Mouse (Mus musculus): ENCODE measurements around the gene Rcsd1.
"Not testable (repeated sequence)": the region's sequence is repeated elsewhere in the genome, so short reads cannot be mapped to it uniquely, and the experiment has no call there.

Gene Rcsd1

GRCm38 (mm10) chr1:165691516-165691915, 18.0 kb downstream of the Rcsd1 start:
- no peak for DNase-seq (ENCODE audit: low spot score in 2 of 2)

GRCm38 (mm10) chr1:165689845-165690244, 19.7 kb downstream of the Rcsd1 start:
- DNase-seq (ENCODE audit: low spot score in 2 of 2) = no peak

- no peak for DNase-seq (ENCODE audit: low spot score in 2 of 2)
Observed at GRCm38 (mm10) chr1:165687861-165688260, 21.7 kb downstream of the Rcsd1 start.

- DNase-seq (ENCODE audit: low spot score in 2 of 2) = no peak
Observed at GRCm38 (mm10) chr1:165686963-165687362, 22.6 kb downstream of the Rcsd1 start.

GRCm38 (mm10) chr1:165686349-165686748, 23.2 kb downstream of the Rcsd1 start:
- DNase-seq (ENCODE audit: low spot score in 2 of 2) = no peak

GRCm38 (mm10) chr1:165684261-165685203, 25.0 kb downstream of the Rcsd1 start:
- no peak for DNase-seq (ENCODE audit: low spot score in 2 of 2)

- DNase-seq (ENCODE audit: low spot score in 2 of 2) = no peak
Observed at GRCm38 (mm10) chr1:165682056-165682853, 27.3 kb downstream of the Rcsd1 start.

GRCm38 (mm10) chr1:165681045-165681794, 28.3 kb downstream of the Rcsd1 start:
- no peak for DNase-seq (ENCODE audit: low spot score in 2 of 2)

GRCm38 (mm10) chr1:165680086-165680485, 29.5 kb downstream of the Rcsd1 start:
- DNase-seq (ENCODE audit: low spot score in 2 of 2) = not testable (repeated sequence)

- DNase-seq (ENCODE audit: low spot score in 2 of 2) = no peak
Observed at GRCm38 (mm10) chr1:165679618-165679997, 29.9 kb downstream of the Rcsd1 start.

GRCm38 (mm10) chr1:165678861-165679617, 30.5 kb downstream of the Rcsd1 start:
- DNase-seq (ENCODE audit: low spot score in 2 of 2) = no peak

- no peak for DNase-seq (ENCODE audit: low spot score in 2 of 2)
Observed at GRCm38 (mm10) chr1:165677558-165677957, 32.0 kb downstream of the Rcsd1 start.

- no peak for DNase-seq (ENCODE audit: low spot score in 2 of 2)
Observed at GRCm38 (mm10) chr1:165676993-165677392, 32.6 kb downstream of the Rcsd1 start.

- no peak for DNase-seq (ENCODE audit: low spot score in 2 of 2)
Observed at GRCm38 (mm10) chr1:165675167-165675566, 34.4 kb downstream of the Rcsd1 start.

- DNase-seq (ENCODE audit: low spot score in 2 of 2) = no peak
Observed at GRCm38 (mm10) chr1:165672355-165672754, 37.2 kb downstream of the Rcsd1 start.

GRCm38 (mm10) chr1:165670056-165670455, 39.5 kb downstream of the Rcsd1 start:
- DNase-seq (ENCODE audit: low spot score in 2 of 2) = no peak

- no peak for DNase-seq (ENCODE audit: low spot score in 2 of 2)
Observed at GRCm38 (mm10) chr1:165668904-165669303, 40.7 kb downstream of the Rcsd1 start.

GRCm38 (mm10) chr1:165667380-165667779, 42.2 kb downstream of the Rcsd1 start:
- DNase-seq (ENCODE audit: low spot score in 2 of 2) = no peak

- DNase-seq (ENCODE audit: low spot score in 2 of 2) = no peak
Observed at GRCm38 (mm10) chr1:165666944-165667343, 42.6 kb downstream of the Rcsd1 start.

- no peak for DNase-seq (ENCODE audit: low spot score in 2 of 2)
Observed at GRCm38 (mm10) chr1:165665758-165666157, 43.8 kb downstream of the Rcsd1 start.

- no peak for DNase-seq (ENCODE audit: low spot score in 2 of 2)
Observed at GRCm38 (mm10) chr1:165663277-165663676, 46.3 kb downstream of the Rcsd1 start.

Measured in cerebellum, postnatal 4 days (tissue).